Mouse (Mus musculus) myocyte (in vitro differentiated cells): Measurements from ENCODE around the gene Jmjd1c.

ENCODE experiments used
- MAX ChIP-seq: IDR thresholded peaks from one replicate; pipeline ENCODE4 v1.6.1; 2011; ENCODE audit warnings: low read depth, mild to moderate bottlenecking, control low read depth
- POLR2A ChIP-seq: IDR thresholded peaks from one replicate; pipeline ENCODE4 v1.6.1; 2011; ENCODE audit warnings: low read depth, mild to moderate bottlenecking, control low read depth, moderate library complexity; ENCODE audit not compliant: insufficient read length

- TF ChIP-seq MAX (no peak), POLR2A (no peak)
Observed at GRCm38 (mm10) chr10:67144269-67144668, 48.3 kb downstream of the Jmjd1c start.
